Mouse (Mus musculus) testis, postnatal 10 days (tissue): Measurements from ENCODE around the gene Cuedc1.

Source experiments
- DNase-seq: peaks from one replicate; pipeline ENCODE4 v3.0.0; 2021; ENCODE audit warnings: low spot score

Cuedc1 gene

GRCm38 (mm10) chr11:88086737-88087627 lies 10.9 kb upstream of the Cuedc1 start:
- peak; percentile 95 for DNase-seq

GRCm38 (mm10) chr11:88089150-88089549 lies 8.7 kb upstream of the Cuedc1 start:
- no peak for DNase-seq

- DNase-seq = no peak
Measured at GRCm38 (mm10) chr11:88090293-88090692, 7.6 kb upstream of the Cuedc1 start.

GRCm38 (mm10) chr11:88091949-88092348 lies 5.9 kb upstream of the Cuedc1 start:
- DNase-seq = no peak

GRCm38 (mm10) chr11:88097173-88097572 lies 685 bp upstream of the Cuedc1 start:
- peak; percentile 56 for DNase-seq

GRCm38 (mm10) chr11:88098787-88099598 lies 1.1 kb downstream of the Cuedc1 start:
- DNase-seq = peak; percentile 85

GRCm38 (mm10) chr11:88099599-88100023 lies 1.8 kb downstream of the Cuedc1 start:
- peak; percentile 78 for DNase-seq

- no peak for DNase-seq
Measured at GRCm38 (mm10) chr11:88100170-88100569, 2.3 kb downstream of the Cuedc1 start.

GRCm38 (mm10) chr11:88103214-88103941 lies 5.5 kb downstream of the Cuedc1 start:
- DNase-seq = no peak

- no peak for DNase-seq
Measured at GRCm38 (mm10) chr11:88105494-88106291, 7.8 kb downstream of the Cuedc1 start.

- no peak for DNase-seq
Measured at GRCm38 (mm10) chr11:88106292-88106554, 8.4 kb downstream of the Cuedc1 start.

GRCm38 (mm10) chr11:88107365-88107764 lies 9.5 kb downstream of the Cuedc1 start:
- no peak for DNase-seq

- no peak for DNase-seq
Measured at GRCm38 (mm10) chr11:88110031-88110594, 12.3 kb downstream of the Cuedc1 start.

GRCm38 (mm10) chr11:88112078-88112477 lies 14.2 kb downstream of the Cuedc1 start:
- DNase-seq = no peak

- no peak for DNase-seq
Measured at GRCm38 (mm10) chr11:88112677-88113333, 14.9 kb downstream of the Cuedc1 start.

GRCm38 (mm10) chr11:88113543-88114271 lies 15.8 kb downstream of the Cuedc1 start:
- peak; percentile 69 for DNase-seq

- DNase-seq = no peak
Measured at GRCm38 (mm10) chr11:88114871-88115301, 17.0 kb downstream of the Cuedc1 start.

- DNase-seq = no peak
Measured at GRCm38 (mm10) chr11:88116568-88116967, 18.7 kb downstream of the Cuedc1 start.

GRCm38 (mm10) chr11:88117356-88118090 lies 19.7 kb downstream of the Cuedc1 start:
- DNase-seq = no peak
